Mouse (Mus musculus): ENCODE data around the gene Klk14. TPM values are rescaled to one million over a fixed set of nuclear protein-coding genes. Genes with fewer than 3 reads are reported as not detected.
A peak's percentile ranks its signal among the peaks of the same experiment; 100 is the strongest.
"Not testable (repeated sequence)": the region's sequence is repeated elsewhere in the genome, so short reads cannot be mapped to it uniquely, and the experiment has no call there.

The Klk14 gene
- polyA plus RNA-seq (2021) = not detected

DNA sequence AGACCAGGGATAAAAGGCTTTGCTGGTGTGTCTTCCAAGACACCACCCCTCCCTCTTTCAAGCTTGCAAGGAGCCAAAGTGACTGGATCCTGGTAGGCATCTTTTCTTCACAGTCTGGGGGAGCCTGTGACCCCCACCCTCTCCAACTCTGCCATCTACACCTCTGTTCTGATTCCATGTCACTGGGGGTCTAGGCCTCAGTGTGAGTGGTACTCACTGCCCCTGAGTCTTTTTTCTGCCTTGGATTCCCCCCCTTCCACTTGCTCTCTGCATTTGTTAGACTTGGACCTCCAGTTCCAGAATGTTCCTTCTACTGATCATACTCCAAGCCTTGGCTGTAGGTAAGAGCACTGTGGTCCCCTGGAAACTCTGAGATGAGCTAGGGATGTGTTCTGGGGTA lies at the start of gene Klk14:
TSS of gene Klk14 (plus strand) at position 301 of the 400 bp plus-strand sequence.
- peaks cover 4% of the 10 kb centered on the region for H3K27me3 ChIP-seq
- in situ Hi-C loops (cut with MboI; ENCODE audit: low pct_unique_long_range_greater_than_20kb) = no loop called here
- ChIA-PET POLR2A (no interaction called here), CTCF (no interaction called here)
- DNase-seq (ENCODE audit: low read depth, low spot score) (no peak), ATAC-seq (no peak)
- TF ChIP-seq CTCF (IDR thresholded peaks at IDR 0.05) = no peak

DNA sequence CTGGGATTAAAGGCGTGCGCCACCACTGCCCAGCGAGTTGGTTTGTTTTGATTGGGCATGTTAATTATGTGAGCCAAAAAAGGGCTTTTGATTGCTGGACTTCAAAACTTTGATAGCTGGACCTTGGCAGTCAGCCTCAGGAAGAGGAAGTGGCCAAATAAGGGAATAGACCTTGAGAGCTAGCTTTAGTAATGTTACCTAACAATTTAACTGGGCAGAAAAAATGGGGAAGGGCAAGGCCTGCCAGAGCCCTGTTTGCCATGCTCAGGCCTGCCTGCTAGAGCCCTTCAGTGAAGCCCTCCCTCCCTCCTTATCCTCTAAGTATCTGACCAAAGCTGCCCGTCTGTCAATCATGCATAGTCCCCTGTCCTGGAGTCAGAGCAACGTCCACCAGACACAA lies 47.6 kb upstream of the Klk14 start:
- ChIA-PET CTCF (no interaction called here), POLR2A (no interaction called here)
- no peak for TF ChIP-seq CTCF (IDR thresholded peaks at IDR 0.05)
- ATAC-seq = no peak
- no peak for DNase-seq (ENCODE audit: low read depth, low spot score)
- in situ Hi-C loops (cut with MboI; ENCODE audit: low pct_unique_long_range_greater_than_20kb) = no loop called here
- H3K27me3 ChIP-seq = no peaks in the 10 kb centered on the region

DNA sequence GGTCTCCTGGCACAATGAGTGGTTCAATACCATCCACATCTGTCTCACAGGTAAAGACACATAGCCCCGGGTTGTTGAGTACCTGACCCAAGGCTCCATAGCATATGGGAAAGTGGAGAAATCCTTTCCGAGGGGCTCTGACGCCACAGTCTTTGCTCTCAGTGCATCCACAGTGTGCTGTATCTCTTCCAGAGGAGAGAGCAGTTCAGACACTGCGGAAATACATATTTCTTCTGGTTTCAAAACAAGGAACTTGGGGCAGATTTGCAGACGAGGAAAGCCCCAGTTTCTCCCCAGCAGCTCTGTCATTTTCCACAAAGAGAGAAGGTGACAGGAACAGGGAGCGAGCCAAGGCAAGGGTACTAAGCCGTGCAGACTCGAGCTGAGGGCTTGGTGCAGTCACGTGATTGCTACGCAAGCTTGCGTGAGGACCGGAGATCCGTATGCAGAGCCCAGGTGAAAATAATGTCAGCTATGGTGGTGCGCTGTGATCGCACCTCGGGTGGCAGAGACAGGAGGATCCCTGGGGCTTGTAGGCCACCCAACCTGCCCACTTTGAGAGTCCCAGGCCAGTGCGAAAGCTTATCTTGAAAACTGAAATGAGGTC lies 47.1 kb upstream of the Klk14 start:
- ChIA-PET POLR2A (no interaction called here), CTCF (interaction anchor here (1.2 kb wide), 1 partner anchor 9 kb away, joined by 3 read pairs; the partner anchor contains the start of gene Ceacam18)
- DNase-seq (ENCODE audit: low read depth, low spot score) (no peak), ATAC-seq (no peak)
- TF ChIP-seq CTCF (IDR thresholded peaks at IDR 0.05) = no peak
- in situ Hi-C loops (cut with MboI; ENCODE audit: low pct_unique_long_range_greater_than_20kb) = no loop called here
- H3K27me3 ChIP-seq = no peaks in the 10 kb centered on the region

DNA sequence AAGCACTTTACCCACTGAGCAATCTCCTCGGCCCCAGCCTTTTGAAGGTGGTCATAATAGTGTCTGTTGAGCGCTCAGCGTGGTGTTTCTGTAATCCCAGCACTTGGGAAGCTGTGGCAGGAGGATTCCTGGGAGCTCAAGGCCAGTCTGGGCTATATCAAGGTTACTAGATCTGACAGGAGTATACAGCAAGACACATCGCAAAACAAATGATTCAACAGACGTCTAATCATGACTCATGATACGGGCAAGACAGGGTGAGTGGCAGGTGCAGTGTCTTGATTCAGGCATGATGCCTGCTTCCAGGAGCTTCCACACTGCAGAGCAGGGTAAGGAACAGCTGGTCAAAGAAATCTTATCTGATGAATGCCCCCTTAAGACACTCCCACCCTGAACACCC lies 37.5 kb upstream of the Klk14 start:
- H3K27me3 ChIP-seq = peaks cover 6% of the 10 kb centered on the region
- in situ Hi-C loops (cut with MboI; ENCODE audit: low pct_unique_long_range_greater_than_20kb) = no loop called here
- DNase-seq (ENCODE audit: low read depth, low spot score) (no peak), ATAC-seq (no peak)
- ChIA-PET POLR2A (no interaction called here), CTCF (no interaction called here)
- TF ChIP-seq CTCF (IDR thresholded peaks at IDR 0.05) = no peak

DNA sequence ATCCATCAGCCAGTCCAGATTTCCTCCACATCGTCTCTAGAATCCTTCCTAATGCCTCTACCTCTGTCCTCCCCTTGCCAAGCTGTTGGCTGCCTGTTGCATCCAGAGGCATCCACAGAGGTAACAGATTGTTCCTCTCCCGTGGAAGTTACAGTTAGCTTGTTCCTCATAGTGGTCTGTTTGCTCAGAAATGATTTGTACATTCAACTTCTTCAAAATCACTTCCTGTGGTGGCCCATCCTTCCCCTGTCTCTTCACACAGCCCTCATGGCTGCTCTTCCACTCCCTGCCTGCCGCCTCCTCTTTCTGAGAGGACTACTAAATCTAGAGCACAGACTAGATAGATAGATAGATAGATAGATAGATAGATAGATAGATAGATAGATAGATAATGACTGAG lies 35.7 kb upstream of the Klk14 start:
- ChIA-PET CTCF (no interaction called here), POLR2A (interaction anchor here (0.6 to 0.7 kb wide), 2 partner anchors 27 to 30 kb away, joined by 3 to 6 read pairs; no protein-coding TSS in a partner anchor)
- peaks cover 6% of the 10 kb centered on the region for H3K27me3 ChIP-seq
- in situ Hi-C loops (cut with MboI; ENCODE audit: low pct_unique_long_range_greater_than_20kb) = no loop called here
- DNase-seq (ENCODE audit: low read depth, low spot score) (no peak), ATAC-seq (no peak)
- no peak for TF ChIP-seq CTCF (IDR thresholded peaks at IDR 0.05)

DNA sequence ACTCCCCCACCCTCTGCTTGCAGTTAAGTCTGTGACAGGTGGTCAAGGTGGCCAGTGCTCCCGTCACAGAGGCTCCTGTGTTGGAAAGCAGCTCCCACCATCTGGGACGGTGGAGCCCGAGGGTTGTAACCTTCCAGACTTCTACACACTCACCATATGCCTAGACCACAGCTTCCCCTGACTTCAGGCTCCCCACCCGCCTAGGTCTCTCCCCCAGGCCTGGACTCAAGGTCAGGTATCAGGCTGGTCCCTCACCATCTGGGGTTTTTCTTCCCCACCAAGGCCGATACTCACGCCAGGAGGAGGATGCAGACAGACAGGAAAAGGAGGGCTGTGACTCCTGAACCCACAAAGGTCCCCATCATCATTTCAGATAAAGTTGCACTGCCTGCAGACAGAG lies 34.0 kb upstream of the Klk14 start:
- peaks cover 6% of the 10 kb centered on the region for H3K27me3 ChIP-seq
- ChIA-PET CTCF (interaction anchor here (1.1 kb wide), 1 partner anchor 12 kb away, joined by 3 read pairs; no protein-coding TSS in a partner anchor), POLR2A (no interaction called here)
- no peak for TF ChIP-seq CTCF (IDR thresholded peaks at IDR 0.05)
- in situ Hi-C loops (cut with MboI; ENCODE audit: low pct_unique_long_range_greater_than_20kb) = no loop called here
- DNase-seq (ENCODE audit: low read depth, low spot score) (no peak), ATAC-seq (no peak)

DNA sequence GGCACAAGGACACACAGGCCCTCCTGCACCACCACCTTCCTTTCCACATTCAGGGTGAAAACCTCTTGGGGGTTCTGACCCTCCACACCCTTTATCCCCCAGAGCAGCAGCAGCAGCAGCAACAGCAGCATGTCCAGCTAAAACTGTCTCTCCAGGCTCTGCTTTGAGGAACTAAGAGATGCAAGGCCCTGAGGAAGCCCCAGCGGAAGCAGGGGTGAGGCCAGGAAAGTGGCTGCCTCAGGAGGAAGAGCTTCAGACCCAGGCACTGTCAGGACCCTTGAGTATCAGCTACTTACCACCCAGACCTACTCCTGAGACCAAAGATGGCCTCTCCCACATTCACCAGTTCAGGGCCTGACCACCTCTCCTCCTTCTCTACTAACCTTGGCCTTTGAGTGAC lies 30.2 kb upstream of the Klk14 start, which contains the start of gene Siglece:
TSS of gene Siglece (minus strand) at position 160 of the 400 bp plus-strand sequence.
- no peak for DNase-seq (ENCODE audit: low read depth, low spot score)

DNA sequence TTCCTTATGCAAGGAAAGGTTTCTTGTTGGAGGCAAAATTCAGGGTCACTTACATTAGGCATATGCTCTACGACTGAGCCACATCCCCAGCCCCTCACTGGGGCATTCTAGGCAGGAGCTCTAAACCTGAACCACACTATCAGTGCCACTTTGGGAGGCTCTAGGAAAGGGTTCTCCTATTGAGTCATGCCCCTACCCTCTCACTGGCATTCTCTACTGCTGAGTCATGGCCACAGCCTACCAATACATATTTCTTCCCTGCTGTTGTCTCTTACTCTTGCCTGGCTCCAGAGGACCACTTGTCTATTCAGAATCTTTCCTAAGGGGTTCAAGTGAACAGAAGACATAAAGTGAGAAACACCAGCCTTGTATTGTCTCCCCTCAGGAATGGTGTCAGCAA lies 27.4 kb upstream of the Klk14 start:
- no peaks in the 10 kb centered on the region for H3K27me3 ChIP-seq
- in situ Hi-C loops (cut with MboI; ENCODE audit: low pct_unique_long_range_greater_than_20kb) = no loop called here
- ATAC-seq = peak; percentile 89
- TF ChIP-seq CTCF (IDR thresholded peaks at IDR 0.05) = no peak
- ChIA-PET POLR2A (no interaction called here), CTCF (no interaction called here)
- DNase-seq (ENCODE audit: low read depth, low spot score) = peak; percentile 9

More for the DNA sequence above, 30.2 kb upstream of the Klk14 start, which contains the start of gene Siglece:
- H3K27me3 ChIP-seq = peaks cover 6% of the 10 kb centered on the region
- in situ Hi-C loops (cut with MboI; ENCODE audit: low pct_unique_long_range_greater_than_20kb) = no loop called here
- CTCF ChIA-PET = no interaction called here
- POLR2A ChIA-PET = no interaction called here
- no peak for TF ChIP-seq CTCF (IDR thresholded peaks at IDR 0.05)
- ATAC-seq = no peak

DNA sequence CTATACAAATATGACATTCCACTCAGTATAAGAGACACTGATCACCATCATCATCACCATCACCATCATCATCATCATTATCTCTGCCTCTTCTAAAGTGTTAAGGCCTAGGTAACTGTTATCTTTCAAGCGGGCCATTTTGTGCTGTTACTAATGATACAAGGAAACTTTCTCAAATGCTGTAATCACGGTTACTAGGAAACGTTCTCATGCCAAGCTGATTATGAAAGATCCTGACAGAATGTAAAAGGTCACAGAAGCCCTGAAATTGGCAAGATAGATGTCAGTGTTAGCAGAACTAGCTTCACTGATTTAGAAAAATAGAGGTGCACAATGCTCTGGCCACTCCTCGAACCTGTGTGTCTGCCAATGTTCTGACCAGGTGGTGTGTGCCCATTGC lies 23.0 kb upstream of the Klk14 start:
- H3K27me3 ChIP-seq; ATAC-seq; in situ Hi-C loops (cut with MboI; ENCODE audit: low pct_unique_long_range_greater_than_20kb); DNase-seq (ENCODE audit: low read depth, low spot score); CTCF ChIA-PET; POLR2A ChIA-PET: not testable (repeated sequence)

DNA sequence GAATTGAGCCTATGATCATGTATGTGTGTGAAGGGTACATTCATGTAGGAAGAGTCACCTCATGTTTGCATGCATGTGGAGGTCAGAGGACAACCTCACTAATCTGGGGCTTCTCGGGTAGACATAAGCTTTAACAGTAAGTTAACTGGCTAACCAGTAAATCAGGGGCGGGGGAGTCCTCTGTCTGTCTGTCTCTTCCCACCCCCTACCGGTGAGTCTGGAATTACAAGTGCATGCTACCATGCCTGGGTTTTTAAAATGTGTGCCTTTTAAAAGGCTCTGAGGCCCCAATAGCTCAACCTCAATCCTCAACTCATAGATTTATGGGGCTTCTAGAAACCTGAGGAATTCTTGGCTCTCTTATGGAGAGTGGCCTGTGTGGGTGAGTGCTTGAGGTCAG lies 21.6 kb upstream of the Klk14 start:
- ATAC-seq = no peak
- TF ChIP-seq CTCF (IDR thresholded peaks at IDR 0.05) = no peak
- ChIA-PET POLR2A (no interaction called here), CTCF (interaction anchor here (0.8 to 1.3 kb wide), 2 partner anchors 12 to 83 kb away, joined by 3 read pairs; no protein-coding TSS in a partner anchor)
- H3K27me3 ChIP-seq = no peaks in the 10 kb centered on the region
- no peak for DNase-seq (ENCODE audit: low read depth, low spot score)
- in situ Hi-C loops (cut with MboI; ENCODE audit: low pct_unique_long_range_greater_than_20kb) = no loop called here

DNA sequence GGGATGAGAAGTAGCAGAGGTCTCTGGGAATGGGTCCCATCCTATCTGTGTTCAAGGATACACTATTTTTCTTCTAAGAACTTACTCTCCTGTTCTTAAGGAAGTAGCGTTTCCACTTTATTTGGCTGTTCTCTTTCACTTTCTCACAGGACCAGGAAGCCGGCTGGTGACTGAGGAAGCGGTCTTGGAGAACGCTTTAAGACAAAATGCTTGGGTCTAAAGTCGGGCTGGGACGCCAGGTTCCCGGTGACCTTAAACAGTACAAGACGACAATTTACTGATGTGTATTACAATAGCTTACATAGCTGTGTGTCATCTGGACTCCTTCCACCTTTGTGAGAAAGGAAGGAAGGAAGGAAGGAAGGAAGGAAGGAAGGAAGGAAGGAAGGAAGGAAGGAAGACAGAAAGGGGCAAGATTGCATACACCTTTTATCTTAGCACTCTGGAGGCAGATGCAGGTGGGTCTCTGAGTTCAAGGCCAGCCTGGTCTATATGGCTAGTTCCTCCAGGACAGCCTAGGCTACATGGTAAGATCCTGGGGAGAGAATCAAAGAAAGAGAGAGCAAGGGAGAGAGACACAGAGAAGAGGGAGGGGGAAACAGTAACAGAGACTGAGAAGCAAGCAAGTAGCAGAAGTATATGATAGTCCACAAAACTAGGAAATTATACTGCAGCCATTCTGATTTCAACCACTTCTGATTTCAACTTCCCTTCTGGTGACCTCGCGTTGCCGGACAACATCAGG lies 19.0 kb upstream of the Klk14 start:
- no peak for DNase-seq (ENCODE audit: low read depth, low spot score)
- no peaks in the 10 kb centered on the region for H3K27me3 ChIP-seq
- ChIA-PET POLR2A (interaction anchor here (0.6 kb wide), 1 partner anchor 87 kb away, joined by 3 read pairs; no protein-coding TSS in a partner anchor), CTCF (interaction anchor here (0.7 kb wide), 1 partner anchor 33 kb away, joined by 4 read pairs; no protein-coding TSS in a partner anchor)
- ATAC-seq = no peak
- in situ Hi-C loops (cut with MboI; ENCODE audit: low pct_unique_long_range_greater_than_20kb) = loop anchor here (5.0 to 10.0 kb wide), 2 partner anchors 89 to 366 kb away; no protein-coding TSS in a partner anchor
- no peak for TF ChIP-seq CTCF (IDR thresholded peaks at IDR 0.05)
